Mouse (Mus musculus) forelimb bud, embryonic 11.5 days (tissue): ENCODE results near the gene Zfp324.

ENCODE experiments used
- DNase-seq: peaks from one replicate; pipeline ENCODE4 v3.0.0-alpha.2; 2012; ENCODE audit warnings: low read depth, low spot score

Zfp324 gene

GRCm38 (mm10) chr7:13009143-13010004 lies 43.7 kb downstream of the Zfp324 start:
- DNase-seq, result peak; percentile 98

DNA sequence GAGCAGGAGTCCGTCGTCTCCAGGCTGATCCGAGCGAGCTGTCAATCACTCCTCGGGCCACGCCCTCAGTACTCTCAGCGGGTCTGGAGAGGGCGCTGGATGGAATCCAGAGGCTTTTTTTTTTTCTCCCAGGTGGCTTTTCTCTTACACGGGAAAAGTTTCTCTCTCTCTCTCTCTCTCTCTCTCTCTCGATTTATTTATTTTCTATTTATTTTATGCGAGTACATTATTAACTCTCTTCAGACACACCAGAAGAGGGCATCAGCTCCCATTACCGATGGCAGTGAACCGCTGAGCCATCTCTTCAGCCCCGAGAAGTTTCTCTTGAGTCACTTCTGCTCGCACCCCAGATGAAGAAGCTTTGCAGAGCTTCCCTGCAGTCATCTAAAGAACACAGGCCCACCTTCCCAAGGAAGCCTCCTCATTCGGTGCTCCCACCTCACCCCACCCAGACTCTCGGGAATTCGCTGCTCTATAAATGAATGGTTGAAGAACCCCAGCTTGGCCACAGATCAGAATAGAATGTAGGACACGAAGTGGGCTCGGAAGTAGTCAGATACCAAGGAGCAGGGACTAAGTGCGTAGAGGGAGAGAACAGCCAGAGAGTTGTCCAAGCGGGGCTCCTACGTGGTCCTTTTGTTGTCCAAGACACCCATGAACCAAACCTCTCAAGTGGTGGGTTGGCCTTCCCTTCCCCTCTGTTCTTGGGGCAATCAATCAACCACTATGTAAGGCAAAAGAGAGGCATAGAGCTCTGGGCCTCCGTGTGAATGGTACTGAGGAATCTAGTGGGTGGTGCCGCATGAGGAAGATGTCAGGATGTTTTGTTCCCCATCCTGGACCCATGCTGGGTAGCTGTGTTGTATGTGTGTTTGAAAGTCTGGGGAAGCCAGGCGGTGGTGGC lies 44.6 kb downstream of the Zfp324 start, which contains the start of gene Zbtb45:
TSS of gene Zbtb45 (minus strand) at position 30 of the 904 bp plus-strand sequence.
- DNase-seq, result no peak

DNA sequence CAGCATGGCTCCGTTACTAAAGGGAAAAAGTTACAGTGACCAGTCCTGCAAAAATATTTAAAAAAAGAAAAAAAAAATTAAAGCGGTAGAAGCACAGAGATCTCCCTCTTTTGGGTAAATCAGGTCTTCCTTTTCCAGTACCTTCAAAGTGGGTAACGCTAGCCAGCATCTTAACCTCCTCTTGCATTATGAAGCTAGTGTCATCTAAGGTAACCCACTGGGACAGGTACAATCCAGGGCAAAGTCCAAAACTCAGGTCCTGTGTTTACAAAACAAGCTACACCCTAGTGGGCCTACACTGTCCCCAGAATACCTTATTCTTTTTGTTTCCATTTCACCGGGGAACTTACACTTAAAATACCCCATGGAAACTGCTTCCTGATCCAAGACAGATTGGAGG lies 48.0 kb downstream of the Zfp324 start:
- no peak for DNase-seq

DNA sequence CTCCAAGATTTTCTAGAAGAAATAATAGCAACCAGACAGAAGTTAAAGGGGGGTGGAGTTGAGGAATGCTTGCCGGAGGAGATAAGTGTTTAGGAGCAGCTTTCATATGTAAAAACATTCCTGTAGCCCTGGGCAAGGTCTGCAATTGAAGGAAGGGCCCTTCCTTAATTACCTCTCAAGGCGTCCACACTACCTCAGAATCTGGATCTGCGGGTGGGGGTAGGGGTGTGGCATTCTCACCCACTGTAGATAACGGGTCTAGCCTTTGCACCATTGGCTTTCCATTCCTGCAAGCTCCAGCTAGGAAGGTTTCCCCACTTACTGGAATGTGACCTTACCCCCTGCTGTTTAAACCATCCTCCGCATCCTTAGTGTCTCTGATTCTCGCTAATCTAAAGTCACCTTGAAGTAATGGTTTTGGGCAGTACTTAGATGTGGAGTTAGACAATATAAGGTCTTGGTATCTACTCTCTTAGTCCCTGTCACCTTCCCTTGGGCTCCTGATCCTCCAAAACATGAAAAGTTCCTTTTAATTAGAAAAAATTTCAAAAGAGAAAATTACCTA lies 48.7 kb downstream of the Zfp324 start:
- no peak for DNase-seq

- no peak for DNase-seq
Measured at GRCm38 (mm10) chr7:13015217-13015616, 49.6 kb downstream of the Zfp324 start.

- peak; percentile 94 for DNase-seq
Measured at GRCm38 (mm10) chr7:13022773-13023535, 57.3 kb downstream of the Zfp324 start.
